Mouse (Mus musculus) midbrain, postnatal 0 days (tissue): Measurements from ENCODE around the gene Sema3a. TPM values are rescaled to one million over a fixed set of nuclear protein-coding genes. Genes with fewer than 3 reads are reported as not detected.

Experiments
- ATAC-seq: fragments of 200-750 bp; cut with Nextera tagmentation; 2 replicates; pipeline ENCODE4 v1.8.0; 2017; ENCODE audit warnings: moderate number of reproducible peaks, mild to moderate bottlenecking, moderate TSS enrichment, moderate library complexity; ENCODE audit not compliant: low FRiP score
- DNase-seq: peaks from one replicate; pipeline ENCODE4 v3.0.0-alpha.2; 2015; ENCODE audit warnings: low spot score
- H3K27ac ChIP-seq: fragments of 300-500 bp; sonication (generic); 2 replicates; pipeline ENCODE4 v1.5.1; 2014; ENCODE audit warnings: low read depth, mild to moderate bottlenecking, low read length, mixed read lengths
- H3K27me3 ChIP-seq: fragments of 300-500 bp; sonication (generic); 2 replicates; pipeline ENCODE4 v1.6.1; 2014; ENCODE audit warnings: low read length, control low read depth, mixed read lengths; ENCODE audit not compliant: insufficient read depth
- H3K36me3 ChIP-seq: fragments of 300-500 bp; sonication (generic); 2 replicates; pipeline ENCODE4 v1.6.1; 2014; ENCODE audit warnings: low read length, control low read depth, mixed read lengths; ENCODE audit not compliant: insufficient read depth
- H3K4me1 ChIP-seq: fragments of 300-500 bp; sonication (generic); 2 replicates; pipeline ENCODE4 v1.6.1; 2014; ENCODE audit warnings: mild to moderate bottlenecking, control low read depth, antibody characterized with exemption, low read length, mixed read lengths; ENCODE audit not compliant: insufficient read depth
- H3K4me2 ChIP-seq: fragments of 300-500 bp; sonication (generic); 2 replicates; pipeline ENCODE4 v1.6.1; 2014; ENCODE audit warnings: low read depth, mild to moderate bottlenecking, low read length, mixed read lengths; ENCODE audit not compliant: poor library complexity, severe bottlenecking
- H3K4me3 ChIP-seq: fragments of 300-500 bp; sonication (generic); 2 replicates; pipeline ENCODE4 v1.5.1; 2014; ENCODE audit warnings: low read depth, mild to moderate bottlenecking, low read length, moderate library complexity
- H3K9ac ChIP-seq: fragments of 300-500 bp; sonication (generic); replicated peaks from 2 replicates; pipeline ENCODE4 v1.6.1; 2014; ENCODE audit warnings: mild to moderate bottlenecking, low read length, moderate library complexity, mixed read lengths; ENCODE audit not compliant: poor library complexity, severe bottlenecking
- H3K9me3 ChIP-seq: fragments of 300-500 bp; sonication (generic); 2 replicates; pipeline ENCODE4 v1.6.1; 2016; ENCODE audit warnings: low read length, control low read depth
- CTCF ChIP-seq: IDR thresholded peaks from 2 replicates; pipeline ENCODE4 v1.5.1; 2016; ENCODE audit warnings: antibody characterized with exemption, mild to moderate bottlenecking
- WGBS: fragments of 180-500 bp; shearing (Covaris S2); extraction: QIAGEN DNeasy Blood & Tissue Kit; methylation state at CpG from one replicate; pipeline ENCODE4 v1.1.7; 2014; 5-methylcytosine and 5-hydroxymethylcytosine counted together
- polyA plus RNA-seq: library from polyadenylated mRNA; unstranded; fragments of >200 nt; fragmentation: Nextera tagmentation; extraction: Ambion mirVana; gene quantifications from 2 replicates; pipeline ENCODE4 v1.2.1, GENCODE M21; 2015
- total RNA-seq: library from RNA; depleted of rRNA; stranded (reverse); fragments of >200 nt; gene quantifications from 2 replicates; pipeline ENCODE4 v1.2.3, GENCODE M21; 2014

Gene Sema3a
- total and polyA plus RNA-seq, 2 experiments from 2014 or later = 4.8 to 13.7 TPM

DNA sequence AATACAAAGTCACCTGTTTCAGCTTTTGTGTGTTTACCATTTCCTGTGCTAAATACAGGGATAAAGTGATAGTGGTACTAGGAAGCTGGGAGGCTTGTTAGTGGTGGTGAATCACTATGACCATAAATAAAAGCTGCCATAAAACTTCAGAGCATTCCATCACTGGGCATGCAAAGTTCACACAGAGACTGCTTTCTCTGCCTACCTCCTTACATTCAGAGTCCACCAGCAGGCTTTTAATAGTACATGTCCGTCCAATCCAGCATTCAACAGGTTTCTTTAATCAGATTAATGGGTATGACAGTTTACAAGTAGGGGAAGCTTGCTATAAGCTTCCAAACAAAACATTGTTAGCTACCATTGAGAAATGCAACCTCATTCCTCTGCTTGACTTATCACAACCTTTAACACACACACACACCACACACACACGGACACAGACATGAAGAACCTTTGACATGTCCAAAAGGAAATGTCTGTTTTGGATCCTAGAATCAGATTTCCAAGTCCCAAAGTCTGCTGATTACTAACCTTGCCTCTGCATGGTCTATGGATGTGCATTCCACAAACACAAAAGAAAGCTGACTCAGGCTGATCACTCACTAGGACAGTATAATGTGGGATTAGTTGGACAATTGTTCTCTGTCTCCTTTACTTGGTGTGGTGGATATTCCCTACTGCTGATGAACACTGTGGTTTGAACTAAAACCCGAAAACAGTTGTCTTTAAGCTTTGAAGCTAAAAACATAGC lies 291.9 kb downstream of the Sema3a start:
- Histone ChIP-seq H3K36me3 (no peaks in the 10 kb centered on the region), H3K27ac (no peak overlapping the region), H3K9ac (no peak overlapping the region), H3K4me1 (no peaks in the 10 kb centered on the region), H3K9me3 (no peaks in the 10 kb centered on the region), H3K4me3 (no peak overlapping the region), H3K4me2 (no peak overlapping the region), H3K27me3 (no peaks in the 10 kb centered on the region)
- TF ChIP-seq CTCF = no peak
- WGBS = 24% methylated on average over 3 of the region's 3 CpGs
- no peak for DNase-seq
- no peak for ATAC-seq

DNA sequence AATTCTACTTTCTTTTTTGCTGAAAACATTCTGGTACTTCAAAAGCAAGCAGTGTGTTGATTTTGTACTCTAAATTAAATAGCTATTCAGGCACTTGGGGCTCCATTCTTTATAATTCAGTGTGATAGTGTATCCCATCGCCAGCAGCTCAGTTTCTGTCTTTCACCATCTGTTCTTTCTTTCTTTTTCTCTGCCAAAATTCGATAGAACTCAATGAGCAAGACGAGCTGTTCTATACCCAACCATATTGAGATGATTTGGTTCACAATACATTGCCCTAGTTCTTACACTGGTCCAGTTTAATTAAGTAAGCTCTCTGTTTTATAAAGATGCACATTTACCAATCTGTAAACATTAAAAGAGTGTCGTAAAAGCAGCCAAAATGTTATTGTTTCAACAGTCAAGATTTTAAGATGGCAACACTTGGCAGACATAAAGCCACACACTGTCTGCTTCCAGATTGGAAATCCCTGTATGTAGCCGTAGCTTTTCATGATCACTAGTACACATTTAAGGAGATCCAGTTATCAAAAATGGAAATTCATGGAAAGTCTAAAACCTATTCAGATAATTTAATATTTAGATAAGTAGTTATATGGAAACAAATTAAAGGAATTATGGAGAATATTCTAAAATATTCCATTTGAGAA lies 296.2 kb downstream of the Sema3a start:
- Histone ChIP-seq H3K4me3 (no peak overlapping the region), H3K9ac (no peak overlapping the region), H3K27me3 (no peaks in the 10 kb centered on the region), H3K4me1 (no peaks in the 10 kb centered on the region), H3K4me2 (no peak overlapping the region), H3K27ac (no peak overlapping the region), H3K36me3 (no peaks in the 10 kb centered on the region), H3K9me3 (no peaks in the 10 kb centered on the region)
- TF ChIP-seq CTCF = no peak
- WGBS = 59% methylated on average over 5 of the region's 5 CpGs
- ATAC-seq = no peak
- peak; percentile 37 for DNase-seq

DNA sequence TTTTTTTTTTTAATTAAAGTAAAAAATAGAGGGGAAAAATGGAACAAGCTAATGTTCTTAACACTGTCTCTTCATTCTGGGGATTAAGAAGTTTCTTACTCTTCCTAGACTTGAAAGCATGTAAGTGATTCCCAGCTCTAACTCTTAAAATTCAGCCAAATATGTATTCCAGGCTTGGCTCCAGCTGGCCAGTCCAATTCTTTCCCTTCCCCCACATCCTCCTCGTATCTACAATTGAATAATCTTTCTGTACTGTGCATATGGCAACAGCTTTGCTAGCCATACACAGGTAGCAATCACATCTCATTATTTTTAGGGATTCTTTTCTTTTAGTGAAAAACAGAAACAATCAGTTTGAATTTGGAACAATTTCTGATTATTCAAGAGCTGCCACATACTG lies 303.5 kb downstream of the Sema3a start:
- Histone ChIP-seq H3K27me3 (no peaks in the 10 kb centered on the region), H3K27ac (no peak overlapping the region), H3K4me2 (no peak overlapping the region), H3K4me3 (no peak overlapping the region), H3K36me3 (no peaks in the 10 kb centered on the region), H3K9me3 (no peaks in the 10 kb centered on the region), H3K4me1 (no peaks in the 10 kb centered on the region), H3K9ac (no peak overlapping the region)
- 48% methylated on average over 1 of the region's 1 CpGs for WGBS
- TF ChIP-seq CTCF = no peak
- ATAC-seq (no peak), DNase-seq (peak; percentile 30)

DNA sequence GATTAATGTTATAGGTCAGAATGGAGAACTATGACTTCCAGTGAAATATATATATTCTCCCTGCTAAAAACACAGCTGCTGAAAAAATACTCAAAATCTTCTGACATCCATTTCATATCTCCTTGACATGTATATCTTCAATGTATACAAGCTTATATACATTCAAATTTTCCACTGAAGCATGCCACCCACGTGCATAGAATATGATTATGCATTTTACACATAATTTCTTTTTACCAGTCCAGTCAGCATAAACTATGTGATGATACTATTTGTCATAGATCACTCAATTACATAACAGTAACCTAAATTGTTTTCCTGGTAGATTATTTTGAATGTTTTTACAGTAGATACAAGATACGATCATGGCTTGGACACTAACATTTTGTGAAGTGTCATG lies 306.6 kb downstream of the Sema3a start:
- H3K4me3 ChIP-seq = no peak overlapping the region
- H3K9ac ChIP-seq = no peak overlapping the region
- no peak for TF ChIP-seq CTCF
- no peaks in the 10 kb centered on the region for H3K4me1 ChIP-seq
- DNase-seq (no peak), ATAC-seq (no peak)
- H3K36me3 ChIP-seq = no peaks in the 10 kb centered on the region
- H3K9me3 ChIP-seq = no peaks in the 10 kb centered on the region
- H3K4me2 ChIP-seq = no peak overlapping the region
- 86% methylated on average over 2 of the region's 2 CpGs for WGBS
- H3K27ac ChIP-seq = no peak overlapping the region
- H3K27me3 ChIP-seq = no peaks in the 10 kb centered on the region

DNA sequence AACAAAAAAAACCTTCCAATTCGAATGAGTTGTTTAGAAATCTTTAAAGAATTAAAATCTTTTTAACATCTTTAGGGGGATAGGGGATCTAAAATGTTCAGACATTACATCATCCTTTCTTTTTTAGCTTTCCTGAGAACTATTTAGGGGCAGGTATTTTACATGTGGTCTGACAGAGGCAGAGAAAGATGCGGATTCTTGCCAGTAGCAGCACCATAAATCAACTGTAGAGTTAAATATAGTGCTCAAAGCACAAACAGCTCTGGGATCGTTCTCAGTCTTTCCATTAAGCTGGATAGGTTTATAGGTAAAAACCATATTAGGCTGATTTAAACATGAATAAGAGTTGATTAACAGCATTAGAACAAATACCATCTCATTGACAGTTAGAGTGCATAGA lies 307.4 kb downstream of the Sema3a start:
- Histone ChIP-seq H3K4me2 (no peak overlapping the region), H3K9ac (no peak overlapping the region), H3K27me3 (no peaks in the 10 kb centered on the region), H3K4me3 (no peak overlapping the region), H3K36me3 (no peaks in the 10 kb centered on the region), H3K4me1 (no peaks in the 10 kb centered on the region), H3K27ac (no peak overlapping the region), H3K9me3 (no peaks in the 10 kb centered on the region)
- no peak for DNase-seq
- WGBS = 88% methylated on average over 3 of the region's 3 CpGs
- TF ChIP-seq CTCF = no peak
- ATAC-seq = no peak

- Histone ChIP-seq H3K27me3 (no peaks in the 10 kb centered on the region), H3K9ac (no peak overlapping the region), H3K4me1 (no peaks in the 10 kb centered on the region), H3K9me3 (no peaks in the 10 kb centered on the region), H3K36me3 (no peaks in the 10 kb centered on the region), H3K4me2 (no peak overlapping the region), H3K4me3 (no peak overlapping the region), H3K27ac (no peak overlapping the region)
- DNase-seq (no peak), ATAC-seq (no peak)
- no peak for TF ChIP-seq CTCF
- 80% methylated on average over 2 of the region's 2 CpGs for WGBS
Observed at GRCm38 (mm10) chr5:13433303-13433702, 308.1 kb downstream of the Sema3a start.
